13 mouse cellular contexts compared by ENCODE assay signal in genomic region chr11:89209531-89209950, GRCm38 (mm10).
DNase-seq lines count a peak whose midpoint lies in the region; ATAC-seq and TF ChIP-seq lines count a peak whose summit lies in the region.
"Had no signal": no experiment of that assay in that cellular context is flagged by ENCODE, and none has a peak within 500 bp of the region (broad histone marks: within the 10 kb centered on the region; RNA-seq: fewer than 3 reads in every experiment).

No protein-coding gene starts in this region.

- no peaks in the 10 kb centered on the region for H3K36me3 ChIP-seq in intestine, embryonic 14.5 days (ENCODE audit: control insufficient read depth, insufficient read depth, low read length)
- H3K36me3 ChIP-seq in intestine, postnatal 0 days (ENCODE audit: control insufficient read depth, insufficient read depth), result no peaks in the 10 kb centered on the region
- H3K36me3 ChIP-seq in forebrain, embryonic 15.5 days, result no peaks in the 10 kb centered on the region
- no peaks in the 10 kb centered on the region for H3K36me3 ChIP-seq in midbrain, embryonic 12.5 days
- H3K36me3 ChIP-seq: liver, embryonic 15.5 days; stomach, embryonic 15.5 days had no signal

- H3K27me3 ChIP-seq in intestine, embryonic 14.5 days (replicated peaks; ENCODE audit: control insufficient read depth, insufficient read depth, low read length), result no peaks in the 10 kb centered on the region
- no peaks in the 10 kb centered on the region for H3K27me3 ChIP-seq in intestine, postnatal 0 days (replicated peaks; ENCODE audit: control insufficient read depth, insufficient read depth, low read length)
- H3K27me3 ChIP-seq in forebrain, embryonic 15.5 days, result no peaks in the 10 kb centered on the region
- 0 out of 2 replicates have a peak, but pooled peaks cover 5% of the 10 kb centered on the region for H3K27me3 ChIP-seq in midbrain, embryonic 12.5 days
- H3K27me3 ChIP-seq: liver, embryonic 15.5 days; stomach, embryonic 15.5 days had no signal

- 33% methylated on average over 11 of the region's 11 CpGs for WGBS in intestine, embryonic 14.5 days
- 46% methylated on average over 11 of the region's 11 CpGs for WGBS in intestine, postnatal 0 days
- WGBS in forebrain, embryonic 15.5 days, result 6% methylated on average over 11 of the region's 11 CpGs
- WGBS in midbrain, embryonic 12.5 days, result 21% methylated on average over 11 of the region's 11 CpGs

- H3K9ac ChIP-seq in intestine, embryonic 14.5 days (ENCODE audit: low read length), result no peak overlapping the region
- no peak overlapping the region for H3K9ac ChIP-seq in intestine, postnatal 0 days (ENCODE audit: low read depth, low read length)
- H3K9ac ChIP-seq in forebrain, embryonic 15.5 days (replicated peaks), result 0 out of 2 replicates have a peak overlapping the region, but pooled peaks have one; percentile 9
- no peak overlapping the region for H3K9ac ChIP-seq in midbrain, embryonic 12.5 days (replicated peaks)
- H3K9ac ChIP-seq: liver, embryonic 15.5 days; stomach, embryonic 15.5 days had no signal

- H3K4me1 ChIP-seq in intestine, embryonic 14.5 days (replicated peaks; ENCODE audit: control insufficient read depth, insufficient read depth, low read length), result peaks cover 8% of the 10 kb centered on the region; the same call in 1 of the 2 replicates
- no peaks in the 10 kb centered on the region for H3K4me1 ChIP-seq in intestine, postnatal 0 days (replicated peaks; ENCODE audit: control insufficient read depth, insufficient read depth, low read length)
- peaks cover 6% of the 10 kb centered on the region; the same call in 1 of the 2 replicates for H3K4me1 ChIP-seq in forebrain, embryonic 15.5 days
- H3K4me1 ChIP-seq in midbrain, embryonic 12.5 days, result peaks cover 13% of the 10 kb centered on the region
- H3K4me1 ChIP-seq: liver, embryonic 15.5 days; stomach, embryonic 15.5 days had no signal

- no peak overlapping the region for H3K4me3 ChIP-seq in intestine, embryonic 14.5 days (ENCODE audit: low read depth, low read length)
- H3K4me3 ChIP-seq in intestine, postnatal 0 days (ENCODE audit: low read depth, low read length), result no peak overlapping the region
- H3K4me3 ChIP-seq in forebrain, embryonic 15.5 days, result no peak overlapping the region
- H3K4me3 ChIP-seq in midbrain, embryonic 12.5 days, result no peak overlapping the region
- H3K4me3 ChIP-seq: liver, embryonic 15.5 days; stomach, embryonic 15.5 days had no signal

- H3K9me3 ChIP-seq in intestine, embryonic 14.5 days (ENCODE audit: control insufficient read depth, low read length), result no peaks in the 10 kb centered on the region
- H3K9me3 ChIP-seq in intestine, postnatal 0 days (ENCODE audit: control insufficient read depth), result no peaks in the 10 kb centered on the region
- H3K9me3 ChIP-seq in forebrain, embryonic 15.5 days, result no peaks in the 10 kb centered on the region
- no peaks in the 10 kb centered on the region for H3K9me3 ChIP-seq in midbrain, embryonic 12.5 days
- H3K9me3 ChIP-seq: liver, embryonic 15.5 days; stomach, embryonic 15.5 days had no signal

- no peak overlapping the region for H3K27ac ChIP-seq in intestine, embryonic 14.5 days (ENCODE audit: low read depth)
- no peak overlapping the region for H3K27ac ChIP-seq in intestine, postnatal 0 days (ENCODE audit: low read depth, low read length)
- no peak overlapping the region for H3K27ac ChIP-seq in forebrain, embryonic 15.5 days (replicated peaks)
- peak overlapping the region; percentile 30; the same call in 1 of the 2 replicates for H3K27ac ChIP-seq in midbrain, embryonic 12.5 days (replicated peaks)
- H3K27ac ChIP-seq: liver, embryonic 15.5 days; stomach, embryonic 15.5 days had no signal

- peak; percentile 56 for DNase-seq in intestine, embryonic 14.5 days (ENCODE audit: low spot score)
- DNase-seq in embryo, embryonic 11 days, result peak; percentile 42
- no peak for DNase-seq in thymus, postnatal 14 days
- no peak for DNase-seq in testis, postnatal 10 days (ENCODE audit: low spot score)
- DNase-seq in lung, postnatal 10 days, result no peak
- DNase-seq: adrenal gland, postnatal 10 days; cerebellum, adult 2 months had no signal

- no peak for TF ChIP-seq CTCF in intestine, postnatal 0 days (IDR thresholded peaks at IDR 0.05; ENCODE audit: low read depth)

- H3K4me2 ChIP-seq in intestine, embryonic 14.5 days (ENCODE audit: low read length), result no peak overlapping the region
- H3K4me2 ChIP-seq in intestine, postnatal 0 days (replicated peaks; ENCODE audit: low read depth), result no peak overlapping the region
- peak overlapping the region; percentile 35 for H3K4me2 ChIP-seq in forebrain, embryonic 15.5 days (replicated peaks)
- H3K4me2 ChIP-seq in midbrain, embryonic 12.5 days (replicated peaks), result peak overlapping the region; percentile 28
- H3K4me2 ChIP-seq: heart, embryonic 11.5 days; liver, embryonic 15.5 days; stomach, embryonic 15.5 days had no signal

- ATAC-seq in intestine, embryonic 14.5 days (replicated peaks; ENCODE audit: low FRiP score, low TSS enrichment, low read depth), result no peak
- ATAC-seq in intestine, postnatal 0 days, result no peak
- ATAC-seq in forebrain, embryonic 15.5 days (replicated peaks), result peak; percentile 46
- ATAC-seq in midbrain, embryonic 12.5 days (ENCODE audit: low FRiP score, low read depth), result peak; percentile 62

Comparison
In these comparisons a context has a peak if more than half of its experiments do, and no peak if none do; other contexts are left out.
1. ATAC-seq: peak in forebrain, embryonic 15.5 days (single experiment) and midbrain, embryonic 12.5 days (single experiment); none in intestine, embryonic 14.5 days (single experiment) and intestine, postnatal 0 days (single experiment).
2. DNase-seq: peak in intestine, embryonic 14.5 days (single experiment) and embryo, embryonic 11 days (single experiment); none in thymus, postnatal 14 days (single experiment), testis, postnatal 10 days (single experiment) and lung, postnatal 10 days (single experiment).
3. H3K4me2 ChIP-seq: peak in forebrain, embryonic 15.5 days (single experiment) and midbrain, embryonic 12.5 days (single experiment); none in intestine, embryonic 14.5 days (single experiment) and intestine, postnatal 0 days (single experiment).